Mouse (Mus musculus): ENCODE measurements around the gene Klhdc9.
"Not testable (repeated sequence)": the region's sequence is repeated elsewhere in the genome, so short reads cannot be mapped to it uniquely, and the experiment has no call there.

Gene Klhdc9

GRCm38 (mm10) chr1:171355812-171356340 lies 4.7 kb downstream of the Klhdc9 start:
- DNase-seq (ENCODE audit: low spot score) = no peak

- DNase-seq (ENCODE audit: low spot score) = no peak
These were observed 11.4 kb downstream of the Klhdc9 start for GRCm38 (mm10) chr1:171349210-171349609.

GRCm38 (mm10) chr1:171348665-171349064 lies 11.9 kb downstream of the Klhdc9 start:
- DNase-seq (ENCODE audit: low spot score) = no peak

- no peak for DNase-seq (ENCODE audit: low spot score)
These were observed 14.5 kb downstream of the Klhdc9 start for GRCm38 (mm10) chr1:171346095-171346450.

- peak; percentile 90 for DNase-seq (ENCODE audit: low spot score)
These were observed 15.1 kb downstream of the Klhdc9 start, which contains the start of the genes Nit1 and Pfdn2 for GRCm38 (mm10) chr1:171345225-171346094. Nit1 (minus strand) TSS chr1:171345646. Pfdn2 (plus strand) TSS chr1:171345670.

GRCm38 (mm10) chr1:171344715-171345114 lies 15.9 kb downstream of the Klhdc9 start:
- DNase-seq (ENCODE audit: low spot score) = no peak

- DNase-seq (ENCODE audit: low spot score) = no peak
These were observed 16.5 kb downstream of the Klhdc9 start for GRCm38 (mm10) chr1:171343922-171344677.

GRCm38 (mm10) chr1:171342262-171343207 lies 18.1 kb downstream of the Klhdc9 start:
- no peak for DNase-seq (ENCODE audit: low spot score)

- no peak for DNase-seq (ENCODE audit: low spot score)
These were observed 30.4 kb downstream of the Klhdc9 start for GRCm38 (mm10) chr1:171330216-171330560.

GRCm38 (mm10) chr1:171329433-171330215 lies 31.0 kb downstream of the Klhdc9 start:
- DNase-seq (ENCODE audit: low spot score) = no peak

GRCm38 (mm10) chr1:171328839-171329432 lies 31.7 kb downstream of the Klhdc9 start, which contains the start of gene Dedd:
Dedd (plus strand) TSS chr1:171329145.
- peak; percentile 95 for DNase-seq (ENCODE audit: low spot score)

GRCm38 (mm10) chr1:171328244-171328643 lies 32.4 kb downstream of the Klhdc9 start:
- DNase-seq (ENCODE audit: low spot score) = no peak

- not testable (repeated sequence) for DNase-seq (ENCODE audit: low spot score)
These were observed 34.0 kb downstream of the Klhdc9 start for GRCm38 (mm10) chr1:171326588-171326987.

- DNase-seq (ENCODE audit: low spot score) = no peak
These were observed 35.0 kb downstream of the Klhdc9 start for GRCm38 (mm10) chr1:171325571-171325970.

- no peak for DNase-seq (ENCODE audit: low spot score)
These were observed 38.6 kb downstream of the Klhdc9 start for GRCm38 (mm10) chr1:171322012-171322411.

- DNase-seq (ENCODE audit: low spot score) = no peak
These were observed 39.2 kb downstream of the Klhdc9 start for GRCm38 (mm10) chr1:171321415-171321814.

GRCm38 (mm10) chr1:171320151-171320550 lies 40.4 kb downstream of the Klhdc9 start:
- no peak for DNase-seq (ENCODE audit: low spot score)

GRCm38 (mm10) chr1:171319748-171320147 lies 40.9 kb downstream of the Klhdc9 start:
- DNase-seq (ENCODE audit: low spot score) = no peak

- no peak for DNase-seq (ENCODE audit: low spot score)
These were observed 51.3 kb downstream of the Klhdc9 start for GRCm38 (mm10) chr1:171309321-171309720.
